Mouse (Mus musculus): ENCODE measurements around the gene Fastkd1. TPM values are rescaled to one million over a fixed set of nuclear protein-coding genes. Genes with fewer than 3 reads are reported as not detected.
A peak's percentile ranks its signal among the peaks of the same experiment; 100 is the strongest.

The Fastkd1 gene
- total and polyA plus RNA-seq, 3 experiments: 15.3 to 19.1 (median 18.5) TPM

DNA sequence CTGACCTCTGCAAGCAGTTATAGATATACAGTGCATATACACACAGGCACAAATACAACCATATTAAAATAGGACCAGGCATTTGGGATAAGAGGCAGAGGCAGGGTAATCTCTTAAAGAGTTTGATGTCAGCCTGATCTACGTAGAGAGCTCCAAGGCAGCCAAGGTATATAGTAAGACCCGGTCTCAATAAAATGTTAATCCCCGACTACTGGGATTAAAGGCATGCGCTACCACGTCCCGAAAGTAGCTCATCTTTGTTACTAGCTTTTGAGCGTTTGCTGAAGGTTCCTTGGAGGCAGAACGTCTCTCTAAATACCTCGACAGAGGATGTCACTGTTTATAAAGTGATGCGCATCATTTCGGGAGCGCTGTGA is 8.9 kb upstream of the Fastkd1 start, which contains the start of gene Ppig:
TSS of gene Ppig (plus strand) at position 273 of the 377 bp plus-strand sequence.
- Histone ChIP-seq H3K36me3 (replicated peaks in 1 of 2; ENCODE audit: control insufficient read depth in 1 of 2, insufficient read depth in 1 of 2, low read length in 1 of 2) (peaks cover 0 to 3% of the 10 kb centered on the region in 2 experiments), H3K4me3 (replicated peaks in 1 of 3; ENCODE audit: low read depth in 2 of 3, low read length in 2 of 3, poor library complexity in 1 of 3) (peak within 1 kb of the TSS; percentile 77 to 99 (median 80)), H3K27me3 (replicated peaks) (peaks cover 2% of the 10 kb centered on the region), H3K4me2 (ENCODE audit: insufficient read depth, low read depth, poor library complexity, severe bottlenecking) (peak within 1 kb of the TSS; percentile 98), H3K9ac (ENCODE audit: insufficient read depth, low read depth) (peak within 1 kb of the TSS; percentile 94), H3K27ac (ENCODE audit: insufficient read depth, low read depth) (peak within 1 kb of the TSS; percentile 66), H3K79me2 (replicated peaks; ENCODE audit: control insufficient read depth, extremely low read depth, insufficient read depth, poor library complexity, severe bottlenecking) (peaks cover 33% of the 10 kb centered on the region), H3K9me3 (replicated peaks; ENCODE audit: low read length) (no peaks in the 10 kb centered on the region), H3K4me1 (ENCODE audit: control insufficient read depth in 1 of 2, insufficient read depth in 2 of 2) (peaks cover 0 to 24% of the 10 kb centered on the region in 2 experiments; a peak in 2 of 4 replicates)
- no peak for DNase-seq (ENCODE audit: extremely low read depth)
- in situ Hi-C loops (cut with MboI; ENCODE audit: low pct_ligation_motif_present, low pct_unique_long_range_greater_than_20kb, low sequenced_read_pairs): no loop called here
- no peak for TF ChIP-seq IRF4 (IDR thresholded peaks at IDR 0.05; ENCODE audit: low read depth, low read length)
- TF ChIP-seq USF2 (conservative IDR thresholded peaks at IDR 0.05; ENCODE audit: low read depth, low read length): no peak
- no peak for TF ChIP-seq GABPA (IDR thresholded peaks at IDR 0.05; ENCODE audit: insufficient replicate concordance, low read depth, low read length)
- no peak for TF ChIP-seq CHD1 (IDR thresholded peaks at IDR 0.05; ENCODE audit: low read depth, low read length)
- TF ChIP-seq EP300 (IDR thresholded peaks at IDR 0.05; ENCODE audit: low read length): 0 out of 2 replicates have a peak, but pooled peaks have one; percentile 16
- dilution Hi-C loops (cut with MboI; ENCODE audit: extremely low pct_ligation_motif_present, extremely low pct_unique_long_range_greater_than_20kb, low sequenced_read_pairs): no loop called here

DNA sequence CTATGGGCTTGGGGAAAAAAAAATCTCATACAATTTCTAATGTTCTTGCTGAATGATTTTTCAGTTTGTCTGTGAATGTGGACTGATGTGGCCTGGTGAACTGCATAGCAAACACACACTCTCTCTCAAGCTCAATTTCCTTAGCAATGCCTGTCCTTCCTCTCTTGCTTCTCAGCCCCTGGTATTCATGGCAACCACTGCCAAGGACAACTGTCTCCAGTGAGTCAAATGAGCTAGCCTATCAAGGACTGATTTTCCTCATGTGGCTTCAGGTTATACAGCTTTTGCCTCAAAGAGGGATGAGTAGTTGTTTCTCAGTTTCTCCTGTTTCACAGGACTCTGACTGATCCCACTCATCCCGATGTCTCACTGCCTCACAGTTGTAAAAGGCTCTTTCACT is 5.8 kb upstream of the Fastkd1 start:
- peaks cover 2% of the 10 kb centered on the region for H3K27me3 ChIP-seq (replicated peaks)
- H3K9me3 ChIP-seq (replicated peaks; ENCODE audit: low read length): no peaks in the 10 kb centered on the region
- in situ Hi-C loops (cut with MboI; ENCODE audit: low pct_ligation_motif_present, low pct_unique_long_range_greater_than_20kb, low sequenced_read_pairs): no loop called here
- no peak overlapping the region for H3K27ac ChIP-seq (ENCODE audit: insufficient read depth, low read depth)
- H3K4me2 ChIP-seq (ENCODE audit: insufficient read depth, low read depth, poor library complexity, severe bottlenecking): peak overlapping the region; percentile 30; the same call in 1 of the 2 replicates
- TF ChIP-seq CHD1 (IDR thresholded peaks at IDR 0.05; ENCODE audit: low read depth, low read length): no peak
- TF ChIP-seq KAT2A (IDR thresholded peaks at IDR 0.05; ENCODE audit: insufficient replicate concordance, low read length): no peak
- TF ChIP-seq SMC3 (IDR thresholded peaks at IDR 0.05; ENCODE audit: low read depth, low read length): no peak
- TF ChIP-seq RAD21 (IDR thresholded peaks at IDR 0.05; ENCODE audit: low read depth, low read length): no peak
- no peak for TF ChIP-seq ELF1 (IDR thresholded peaks at IDR 0.05; ENCODE audit: low read depth, low read length)
- TF ChIP-seq MXI1 (IDR thresholded peaks at IDR 0.05; ENCODE audit: low read depth, low read length): no peak
- no peak for TF ChIP-seq POLR2AphosphoS2 (IDR thresholded peaks at IDR 0.05; ENCODE audit: low read depth, low read length)
- TF ChIP-seq CHD2 (IDR thresholded peaks at IDR 0.05; ENCODE audit: low read length): no peak
- no peak for TF ChIP-seq USF2 (conservative IDR thresholded peaks at IDR 0.05; ENCODE audit: low read depth, low read length)
- TF ChIP-seq MAX (IDR thresholded peaks at IDR 0.05; ENCODE audit: low read length): no peak
- TF ChIP-seq UBTF (IDR thresholded peaks at IDR 0.05; ENCODE audit: low read depth, low read length): no peak
- no peak for TF ChIP-seq E2F4 (IDR thresholded peaks at IDR 0.05; ENCODE audit: insufficient replicate concordance, low read depth, low read length)
- no peak for TF ChIP-seq POLR2A (IDR thresholded peaks at IDR 0.05; ENCODE audit: low read depth, low read length)
- TF ChIP-seq NRF1 (IDR thresholded peaks at IDR 0.05; ENCODE audit: low read depth, low read length): no peak
- no peak for TF ChIP-seq JUND (conservative IDR thresholded peaks at IDR 0.05; ENCODE audit: low read depth, low read length)
- no peak for TF ChIP-seq USF1 (IDR thresholded peaks at IDR 0.05; ENCODE audit: low read depth, low read length)
- no peak for TF ChIP-seq MEF2A (IDR thresholded peaks at IDR 0.05; ENCODE audit: borderline replicate concordance, low read depth, low read length)
- dilution Hi-C loops (cut with MboI; ENCODE audit: extremely low pct_ligation_motif_present, extremely low pct_unique_long_range_greater_than_20kb, low sequenced_read_pairs): no loop called here
- H3K4me1 ChIP-seq (ENCODE audit: control insufficient read depth in 1 of 2, insufficient read depth in 2 of 2): peaks cover 1 to 14% of the 10 kb centered on the region in 2 experiments; a peak in 3 of 4 replicates
- no peak for DNase-seq (ENCODE audit: extremely low read depth)
- H3K4me3 ChIP-seq (replicated peaks in 1 of 3; ENCODE audit: low read depth in 2 of 3, low read length in 2 of 3, poor library complexity in 1 of 3): no peak overlapping the region
- no peak overlapping the region for H3K9ac ChIP-seq (ENCODE audit: insufficient read depth, low read depth)
- H3K36me3 ChIP-seq (replicated peaks in 1 of 2; ENCODE audit: control insufficient read depth in 1 of 2, insufficient read depth in 1 of 2, low read length in 1 of 2): no peaks in the 10 kb centered on the region
- peaks cover 10% of the 10 kb centered on the region for H3K79me2 ChIP-seq (replicated peaks; ENCODE audit: control insufficient read depth, extremely low read depth, insufficient read depth, poor library complexity, severe bottlenecking)
